Mouse (Mus musculus) intestine, embryonic 15.5 days (tissue): ENCODE data around the gene Adrm1. TPM values are rescaled to one million over a fixed set of nuclear protein-coding genes. Genes with fewer than 3 reads are reported as not detected.

ENCODE experiments used
- ATAC-seq: fragments of 200-750 bp; cut with Nextera tagmentation; 2 replicates; pipeline ENCODE4 v1.8.0; 2017; ENCODE audit warnings: moderate TSS enrichment, moderate library complexity
- H3K27ac ChIP-seq: fragments of 300-500 bp; sonication (generic); 2 replicates; pipeline ENCODE4 v1.5.1; 2015; ENCODE audit warnings: mild to moderate bottlenecking, inconsistent platforms
- H3K27me3 ChIP-seq: fragments of 300-500 bp; sonication (generic); replicated peaks from 2 replicates; pipeline ENCODE4 v1.6.1; 2015; ENCODE audit warnings: inconsistent platforms
- H3K36me3 ChIP-seq: fragments of 300-500 bp; sonication (generic); 2 replicates; pipeline ENCODE4 v1.6.1; 2015; ENCODE audit warnings: inconsistent platforms
- H3K4me1 ChIP-seq: fragments of 300-500 bp; sonication (generic); replicated peaks from 2 replicates; pipeline ENCODE4 v1.6.1; 2015; ENCODE audit warnings: inconsistent platforms
- H3K4me2 ChIP-seq: fragments of 300-500 bp; sonication (generic); replicated peaks from 2 replicates; pipeline ENCODE4 v1.6.1; 2015; ENCODE audit warnings: mild to moderate bottlenecking, inconsistent platforms
- H3K4me3 ChIP-seq: fragments of 300-500 bp; sonication (generic); replicated peaks from 2 replicates; pipeline ENCODE4 v1.5.1; 2015; ENCODE audit warnings: inconsistent platforms
- H3K9ac ChIP-seq: fragments of 300-500 bp; sonication (generic); 2 replicates; pipeline ENCODE4 v1.6.1; 2015; ENCODE audit warnings: inconsistent platforms
- H3K9me3 ChIP-seq: fragments of 300-500 bp; sonication (generic); 2 replicates; pipeline ENCODE4 v1.6.1; 2016; ENCODE audit warnings: inconsistent platforms
- WGBS: fragments of 180-500 bp; shearing (Covaris S2); methylation state at CpG from one replicate; pipeline ENCODE4 v1.1.7; 2015; 5-methylcytosine and 5-hydroxymethylcytosine counted together
- polyA plus RNA-seq: library from polyadenylated mRNA; unstranded; fragments of >200 nt; fragmentation: Nextera tagmentation; extraction: Ambion mirVana; gene quantifications from 2 replicates; pipeline ENCODE4 v1.2.1, GENCODE M21; 2015

The Adrm1 gene
- polyA plus RNA-seq, 1 experiment from 2014 or later = 172 TPM

DNA sequence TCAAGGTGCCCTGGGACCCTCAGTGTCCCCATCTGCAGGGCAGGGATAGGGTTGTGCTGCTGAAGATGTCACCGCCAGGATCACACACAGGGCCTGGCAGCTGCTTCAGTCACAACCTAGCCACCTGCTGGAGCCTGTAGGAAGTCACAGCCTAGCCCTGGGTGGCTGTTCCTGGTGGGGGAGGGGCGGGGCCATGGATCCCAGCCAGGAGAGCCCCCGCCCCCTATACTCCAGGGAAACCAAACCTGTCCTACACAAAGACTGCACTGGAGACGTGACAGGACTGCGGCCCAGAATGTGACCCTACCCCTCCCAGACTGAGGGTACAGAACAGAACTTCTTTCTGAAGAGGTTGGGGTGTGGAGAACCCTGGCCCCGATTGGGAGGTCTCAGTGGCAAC lies 51.0 kb downstream of the Adrm1 start:
- Histone ChIP-seq H3K9ac (no peak overlapping the region; the same call in 1 of the 2 replicates), H3K4me2 (peak overlapping the region; percentile 97), H3K4me3 (no peak overlapping the region), H3K27ac (peak overlapping the region; percentile 51), H3K36me3 (no peaks in the 10 kb centered on the region), H3K27me3 (no peaks in the 10 kb centered on the region), H3K4me1 (peaks cover 52% of the 10 kb centered on the region), H3K9me3 (no peaks in the 10 kb centered on the region)
- 18% methylated on average over 6 of the region's 6 CpGs for WGBS
- peak; percentile 53 for ATAC-seq

DNA sequence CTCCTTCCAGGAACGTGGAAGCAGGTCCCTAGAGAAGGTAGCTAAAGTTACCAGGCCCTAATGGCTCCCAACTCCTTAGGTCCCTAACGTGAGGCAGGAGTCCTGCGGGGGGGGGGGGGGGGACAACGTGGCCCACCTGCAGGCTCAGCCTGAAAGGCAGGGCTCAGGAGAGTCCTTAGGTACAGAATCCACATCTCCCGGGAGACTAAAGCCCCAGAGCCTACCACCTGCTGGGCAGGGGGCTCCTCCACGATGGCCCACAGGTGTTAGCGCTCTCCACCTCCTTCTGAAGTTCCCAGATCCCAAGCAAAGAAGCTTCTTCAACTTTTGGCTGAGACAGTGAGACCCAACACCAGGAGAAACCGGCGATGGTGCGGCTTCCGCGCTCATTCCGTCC lies 53.4 kb downstream of the Adrm1 start:
- no peaks in the 10 kb centered on the region for H3K27me3 ChIP-seq
- H3K9me3 ChIP-seq = no peaks in the 10 kb centered on the region
- peak overlapping the region; percentile 97 for H3K4me2 ChIP-seq
- peak overlapping the region; percentile 71 for H3K9ac ChIP-seq
- no peaks in the 10 kb centered on the region for H3K36me3 ChIP-seq
- H3K27ac ChIP-seq = 0 out of 2 replicates have a peak overlapping the region, but pooled peaks have one; percentile 73
- WGBS = 3% methylated on average over 13 of the region's 13 CpGs
- peak overlapping the region; percentile 75 for H3K4me3 ChIP-seq
- peaks cover 50% of the 10 kb centered on the region for H3K4me1 ChIP-seq
- no peak for ATAC-seq

DNA sequence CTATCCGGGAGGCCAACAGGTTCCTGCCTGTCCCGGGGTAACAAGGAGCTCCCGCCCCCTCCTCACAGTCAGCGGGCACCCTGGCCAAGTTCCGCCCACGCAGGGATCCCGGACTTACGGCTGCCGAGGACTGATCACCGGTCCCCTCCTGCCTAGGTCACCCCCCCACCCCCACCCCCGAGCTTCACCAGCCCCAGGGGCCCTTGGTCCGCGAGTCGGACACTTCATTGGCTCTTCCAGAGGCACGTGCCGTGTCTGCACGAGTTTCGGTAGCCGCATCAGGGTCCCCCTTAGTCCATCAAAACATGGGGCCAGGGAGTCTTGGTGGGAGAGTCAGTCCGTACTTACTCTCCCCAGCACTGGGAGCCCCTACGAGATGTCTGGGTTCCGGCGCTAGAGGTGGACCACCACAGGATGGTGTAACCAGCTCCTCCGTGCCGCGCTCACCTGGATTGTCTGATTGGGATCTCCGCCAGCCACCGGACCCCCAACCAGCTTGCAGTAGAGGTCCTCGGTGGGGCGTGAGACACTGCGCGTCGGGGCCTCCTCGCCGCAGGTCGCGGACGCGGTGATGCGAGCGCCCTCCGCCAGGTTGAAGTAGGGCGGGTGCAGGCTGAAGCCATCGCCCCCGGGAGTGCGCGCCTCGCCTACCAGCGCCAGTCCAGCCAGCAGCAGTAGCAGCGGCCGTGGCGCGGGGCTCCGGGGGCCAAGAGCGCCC lies 53.9 kb downstream of the Adrm1 start:
- H3K9me3 ChIP-seq = no peaks in the 10 kb centered on the region
- H3K36me3 ChIP-seq = no peaks in the 10 kb centered on the region
- peak overlapping the region; percentile 97 for H3K4me2 ChIP-seq
- peak; percentile 44 for ATAC-seq
- peak overlapping the region; percentile 71 for H3K9ac ChIP-seq
- H3K4me1 ChIP-seq = peaks cover 48% of the 10 kb centered on the region
- no peaks in the 10 kb centered on the region for H3K27me3 ChIP-seq
- peak overlapping the region; percentile 73 for H3K27ac ChIP-seq
- peak overlapping the region; percentile 75 for H3K4me3 ChIP-seq
- under 1% methylated on average over 55 of the region's 55 CpGs for WGBS

Other genes with a start within 250 kb of the Adrm1 start
- 3.0 and 3.1 TPM in 2 replicates for gene Taf4, start 194.8 kb upstream of the Adrm1 start, polyA plus RNA-seq
- gene Lsm14b, start 146.5 kb upstream of the Adrm1 start, polyA plus RNA-seq = 5.5 and 5.6 TPM in 2 replicates
- gene Psma7, start 129.1 kb upstream of the Adrm1 start, polyA plus RNA-seq = 584 and 619 TPM in 2 replicates
- 3.7 and 4.2 TPM in 2 replicates for gene Ss18l1, start 129.0 kb upstream of the Adrm1 start, polyA plus RNA-seq
- gene Mtg2, start 100.9 kb upstream of the Adrm1 start, polyA plus RNA-seq = 24.9 and 28.2 TPM in 2 replicates
- 0.08 TPM in 1 of 2 replicates, not detected in the other for gene Hrh3, start 67.0 kb upstream of the Adrm1 start, polyA plus RNA-seq
- gene Osbpl2, start 52.2 kb upstream of the Adrm1 start, polyA plus RNA-seq = 29.6 and 32.8 TPM in 2 replicates
- 30.9 and 37.8 TPM in 2 replicates for gene Lama5, start 54.4 kb downstream of the Adrm1 start, polyA plus RNA-seq
- 577 and 672 TPM in 2 replicates for gene Rps21, start 85.9 kb downstream of the Adrm1 start, polyA plus RNA-seq
- gene Cables2, start 102.0 kb downstream of the Adrm1 start, polyA plus RNA-seq = 11.4 and 12.7 TPM in 2 replicates
- 2.8 and 3.8 TPM in 2 replicates for gene Rbbp8nl, start 118.4 kb downstream of the Adrm1 start, polyA plus RNA-seq
- gene Gata5, start 163.2 kb downstream of the Adrm1 start, polyA plus RNA-seq = 8.6 and 8.8 TPM in 2 replicates